ENCODE assay signal across 16 mouse cellular contexts in the genomic region with DNA sequence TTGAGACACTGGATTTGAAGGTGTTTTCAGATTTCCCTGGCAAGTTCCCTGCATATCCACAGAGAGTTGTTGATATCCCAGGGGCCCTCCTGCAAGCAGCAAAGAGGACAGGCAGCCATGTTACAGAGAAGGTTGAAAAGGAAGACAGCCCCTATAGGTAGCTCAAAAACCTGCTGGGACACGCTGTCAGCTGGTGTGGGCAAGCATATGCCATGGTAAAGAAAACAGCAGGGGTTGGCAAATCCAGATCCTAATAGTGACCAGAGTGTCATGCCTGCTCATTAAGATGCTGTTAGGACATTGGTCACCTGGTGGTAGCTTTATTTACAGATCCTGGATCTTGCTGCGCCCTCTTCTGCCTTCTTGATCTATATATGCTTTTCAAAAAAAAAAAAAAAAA.
DNase-seq lines count a peak whose midpoint lies in the region; ATAC-seq and TF ChIP-seq lines count a peak whose summit lies in the region.
"Had no signal": no experiment of that assay in that cellular context is flagged by ENCODE, and none has a peak within 500 bp of the region (broad histone marks: within the 10 kb centered on the region; RNA-seq: fewer than 3 reads in every experiment).

No protein-coding gene starts in this region.

- H3K4me1 ChIP-seq in lung, postnatal 0 days (ENCODE audit: insufficient read depth, low read depth, low read length), result no peaks in the 10 kb centered on the region
- H3K4me1 ChIP-seq: embryonic facial prominence, embryonic 10.5 days; hindbrain, embryonic 10.5 days; intestine, embryonic 15.5 days had no signal

- no peak for TF ChIP-seq EP300 in lung, postnatal 0 days (IDR thresholded peaks at IDR 0.05)

- no peaks in the 10 kb centered on the region for H3K36me3 ChIP-seq in lung, postnatal 0 days (ENCODE audit: insufficient read depth, low read length)
- H3K36me3 ChIP-seq: embryonic facial prominence, embryonic 10.5 days; hindbrain, embryonic 10.5 days; intestine, embryonic 15.5 days had no signal

- H3K27ac ChIP-seq in lung, postnatal 0 days (ENCODE audit: low read length), result no peak overlapping the region
- H3K27ac ChIP-seq: embryonic facial prominence, embryonic 10.5 days; heart, adult 2 months; hindbrain, embryonic 10.5 days; hindbrain, embryonic 14.5 days; intestine, embryonic 15.5 days had no signal

- no peak overlapping the region for H3K9ac ChIP-seq in lung, postnatal 0 days (replicated peaks; ENCODE audit: low read depth)
- H3K9ac ChIP-seq: hindbrain, embryonic 14.5 days; intestine, embryonic 15.5 days had no signal

- WGBS in lung, postnatal 0 days, result 87% methylated on average over 2 of the region's 2 CpGs

- ATAC-seq in lung, postnatal 0 days, result no peak
- ATAC-seq: forebrain, embryonic 14.5 days; intestine, embryonic 15.5 days had no signal

- no peak for TF ChIP-seq CTCF in lung, postnatal 0 days (IDR thresholded peaks at IDR 0.05)

- H3K4me2 ChIP-seq in lung, postnatal 0 days (replicated peaks; ENCODE audit: low read depth, low read length), result no peak overlapping the region
- H3K4me2 ChIP-seq: heart, embryonic 11.5 days; hindbrain, embryonic 14.5 days; intestine, embryonic 15.5 days had no signal

- no peaks in the 10 kb centered on the region for H3K9me3 ChIP-seq in lung, postnatal 0 days (ENCODE audit: low read length)
- H3K9me3 ChIP-seq: hindbrain, embryonic 10.5 days; intestine, embryonic 15.5 days had no signal

- peak; percentile 50 for DNase-seq in cerebellum, adult 11 months
- peak; percentile 59 to 64 for DNase-seq in cerebellum, adult 18-20 months
- peak; percentile 83 for DNase-seq in cerebellum, adult 9-11 months
- DNase-seq in neural tube, embryonic 10.5 days (ENCODE audit: extremely low spot score, low spot score), result no peak
- DNase-seq in kidney, postnatal 4 days, result no peak
- DNase-seq in lung, postnatal 0 days (ENCODE audit: low spot score), result no peak
- DNase-seq: adrenal gland, adult 2 months; adrenal gland, postnatal 25 days; heart, adult 2 months; kidney, adult 18-20 months had no signal

- no peak overlapping the region for H3K4me3 ChIP-seq in lung, postnatal 0 days (ENCODE audit: low read depth, low read length)
- H3K4me3 ChIP-seq: embryonic facial prominence, embryonic 10.5 days; heart, adult 2 months; hindbrain, embryonic 10.5 days; intestine, embryonic 15.5 days had no signal

- H3K27me3 ChIP-seq in lung, postnatal 0 days (replicated peaks; ENCODE audit: insufficient read depth, low read length), result no peaks in the 10 kb centered on the region
- H3K27me3 ChIP-seq: intestine, embryonic 15.5 days had no signal

Comparison
In these comparisons a context has a peak if more than half of its experiments do, and no peak if none do; other contexts are left out.
1. DNase-seq: peak in cerebellum, adult 11 months (single experiment), cerebellum, adult 18-20 months (2 of 2) and cerebellum, adult 9-11 months (single experiment); none in neural tube, embryonic 10.5 days (single experiment), kidney, postnatal 4 days (0 of 2) and lung, postnatal 0 days (single experiment).